Mouse (Mus musculus) brown adipose tissue, adult 24 weeks (tissue): ENCODE results near the gene Mcf2. TPM values are rescaled to one million over a fixed set of nuclear protein-coding genes. Genes with fewer than 3 reads are reported as not detected.

Experiments used
- H3K27ac ChIP-seq: fragments of 200-500 bp; replicated peaks from 2 replicates; pipeline ENCODE4 v1.5.1; 2012; ENCODE audit warnings: low read depth, mild to moderate bottlenecking, low read length
- H3K4me1 ChIP-seq: fragments of 200-500 bp; 2 replicates; pipeline ENCODE4 v1.6.1; 2012; ENCODE audit warnings: low read length, mixed read lengths; ENCODE audit not compliant: control insufficient read depth, insufficient read depth, insufficient read length
- H3K4me3 ChIP-seq: fragments of 200-500 bp; 2 replicates; pipeline ENCODE4 v1.5.1; 2012; ENCODE audit warnings: low read depth, mild to moderate bottlenecking, low read length, moderate library complexity; ENCODE audit not compliant: insufficient read depth
- polyA plus RNA-seq: library from polyadenylated mRNA; stranded (reverse); fragments of >200 nt; gene quantifications from 2 replicates; pipeline ENCODE4 v1.2.4, GENCODE M21; 2012; ENCODE audit not compliant: missing spikeins, insufficient read depth, insufficient read length

The Mcf2 gene
- polyA plus RNA-seq, 1 experiment: not detected

GRCm38 (mm10) chrX:60013084-60013676, 165.7 kb downstream of the Mcf2 start:
- H3K27ac ChIP-seq: no peak overlapping the region
- no peak overlapping the region for H3K4me3 ChIP-seq
- no peaks in the 10 kb centered on the region for H3K4me1 ChIP-seq

Other genes with a start within 250 kb of the Mcf2 start
- not detected in 2 replicates for gene F9, start 179.6 kb downstream of the Mcf2 start, polyA plus RNA-seq